Mouse (Mus musculus) cerebellum, adult 9-11 months (tissue): ENCODE data around the gene Prl3a1.

Source experiments
- DNase-seq: peaks from one replicate; pipeline ENCODE4 v3.0.0; 2022

Gene Prl3a1

GRCm38 (mm10) chr13:27259136-27259535, at the start of gene Prl3a1:
TSS of gene Prl3a1 (plus strand) at chr13:27259436.
- no peak for DNase-seq

DNA sequence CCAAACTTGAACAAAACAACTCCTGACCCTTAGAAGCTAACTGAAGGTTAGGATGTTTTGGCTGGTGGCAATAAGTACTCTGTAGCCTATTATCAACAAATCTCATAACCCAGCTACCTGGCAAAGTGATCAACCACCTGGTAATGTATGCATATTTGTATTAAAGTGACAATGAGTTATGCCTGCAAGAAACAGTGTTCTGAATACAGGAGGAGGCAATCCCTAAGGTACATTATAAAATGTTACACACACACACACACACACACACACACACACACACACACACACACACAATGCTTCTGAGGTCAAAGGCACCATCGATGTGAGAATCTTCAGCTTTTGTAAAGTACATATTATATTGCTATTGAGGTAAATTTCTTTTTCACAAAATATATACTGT, 17.7 kb upstream of the Prl3a1 start, which contains the start of gene Prl3b1:
Gene Prl3b1 (plus strand): TSS at position 301 of the 400 bp plus-strand sequence.
- no peak for DNase-seq

DNA sequence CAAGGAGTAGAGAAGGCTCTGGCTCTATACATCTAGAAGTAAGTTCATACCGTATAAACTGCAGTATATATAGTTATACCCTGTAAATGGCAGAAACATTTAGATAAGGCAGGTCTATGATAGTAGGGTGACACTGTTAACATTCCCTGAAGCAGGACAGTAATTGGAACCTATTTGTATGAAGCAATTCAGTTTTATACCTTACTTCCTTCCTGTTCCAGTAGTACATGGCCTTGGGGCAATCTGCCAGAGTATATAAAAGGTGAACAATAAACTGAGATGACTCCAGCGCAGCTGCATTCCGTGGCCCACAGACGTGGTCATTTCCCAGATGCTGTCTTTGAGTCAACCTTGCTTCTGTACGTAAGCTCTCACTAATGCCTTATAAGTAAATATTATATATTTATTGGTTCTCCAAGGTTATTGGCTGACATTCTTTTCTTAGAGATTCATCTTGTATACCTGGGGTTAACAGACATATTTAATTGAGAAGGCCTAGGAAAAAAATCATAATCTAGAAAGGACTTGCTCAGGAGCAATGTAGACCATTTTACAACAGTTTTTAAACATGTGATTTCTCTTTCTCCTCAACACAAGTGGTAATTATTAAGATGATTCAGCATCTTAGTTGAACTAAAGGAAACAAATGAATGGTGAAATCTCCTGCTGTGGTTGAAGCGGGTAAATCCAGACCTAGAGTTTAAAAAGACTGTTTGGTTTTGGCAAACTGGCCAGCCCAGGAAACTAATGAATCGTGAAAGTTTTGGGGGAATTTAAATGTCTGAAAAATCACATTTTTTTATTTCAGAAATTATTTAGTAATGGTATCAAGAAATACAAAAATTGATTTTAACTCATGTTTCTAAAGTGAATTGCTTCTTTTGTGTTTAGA, 53.3 kb downstream of the Prl3a1 start, which contains the start of gene Prl6a1:
Gene Prl6a1 (plus strand): TSS at position 294 of the 892 bp plus-strand sequence.
- no peak for DNase-seq
